Mouse (Mus musculus) spleen, adult 2 months (tissue): ENCODE results near the gene Kcnq5.

Source experiments
- CTCF ChIP-seq: fragments of 200-500 bp; IDR thresholded peaks from 2 replicates; pipeline ENCODE4 v1.5.1; 2011; ENCODE audit warnings: mild to moderate bottlenecking, inconsistent platforms; ENCODE audit not compliant: insufficient read depth, insufficient read length, insufficient replicate concordance; ENCODE audit errors: extremely low read depth
- POLR2A ChIP-seq: fragments of 200-500 bp; IDR thresholded peaks from 2 replicates; pipeline ENCODE4 v1.6.1; 2011; ENCODE audit warnings: low read depth, low read length, inconsistent platforms

GRCm38 (mm10) chr1:21974040-21974439 lies 12.3 kb upstream of the Kcnq5 start:
- TF ChIP-seq POLR2A (no peak), CTCF (no peak)
